Mouse (Mus musculus): ENCODE data around the gene Fbln7. TPM values are rescaled to one million over a fixed set of nuclear protein-coding genes. Genes with fewer than 3 reads are reported as not detected.

Fbln7 gene
- polyA plus RNA-seq, 2 experiments: 8.9 to 15.0 TPM

DNA sequence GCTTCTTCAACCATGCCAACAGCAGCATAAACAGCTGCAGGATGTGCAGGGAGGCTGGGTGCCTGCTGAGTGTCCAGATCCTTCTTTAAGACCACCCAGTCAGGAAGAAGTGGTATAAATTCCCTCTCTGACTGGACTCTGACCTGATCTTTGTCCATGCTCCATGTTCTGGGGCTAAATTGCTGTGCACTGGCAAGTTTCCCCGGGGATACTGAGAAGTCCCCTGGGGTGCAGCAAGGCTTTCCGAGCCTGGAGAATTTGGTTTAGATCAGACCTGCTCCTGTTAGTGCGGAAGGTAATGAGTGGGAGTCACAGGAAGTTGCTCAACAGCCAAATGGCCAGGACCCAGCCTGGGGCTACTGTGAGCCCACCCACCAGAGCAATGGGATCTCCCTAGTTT lies 2.3 kb downstream of the Fbln7 start:
- DNase-seq (ENCODE audit: low spot score) (no peak), ATAC-seq (ENCODE audit: low FRiP score, low read depth) (no peak)
- Histone ChIP-seq H3K9me3 (ENCODE audit: control insufficient read depth, low read length) (no peaks in the 10 kb centered on the region), H3K27ac (replicated peaks; ENCODE audit: low read depth, low read length) (no peak overlapping the region), H3K27me3 (ENCODE audit: control insufficient read depth, insufficient read depth, low read length) (0 out of 2 replicates have a peak, but pooled peaks cover 7% of the 10 kb centered on the region), H3K4me2 (replicated peaks; ENCODE audit: low read depth, low read length, severe bottlenecking) (no peak overlapping the region), H3K36me3 (ENCODE audit: control insufficient read depth, insufficient read depth, low read length) (no peaks in the 10 kb centered on the region), H3K4me3 (replicated peaks; ENCODE audit: low read length) (no peak overlapping the region), H3K4me1 (ENCODE audit: control insufficient read depth, insufficient read depth, low read length) (no peaks in the 10 kb centered on the region), H3K9ac (ENCODE audit: low read depth, low read length, severe bottlenecking) (no peak overlapping the region)
- TF ChIP-seq POLR2A (IDR thresholded peaks at IDR 0.05; ENCODE audit: borderline replicate concordance, extremely low read depth, insufficient read depth, insufficient read length): no peak
- 24% methylated on average over 3 of the region's 3 CpGs for WGBS

DNA sequence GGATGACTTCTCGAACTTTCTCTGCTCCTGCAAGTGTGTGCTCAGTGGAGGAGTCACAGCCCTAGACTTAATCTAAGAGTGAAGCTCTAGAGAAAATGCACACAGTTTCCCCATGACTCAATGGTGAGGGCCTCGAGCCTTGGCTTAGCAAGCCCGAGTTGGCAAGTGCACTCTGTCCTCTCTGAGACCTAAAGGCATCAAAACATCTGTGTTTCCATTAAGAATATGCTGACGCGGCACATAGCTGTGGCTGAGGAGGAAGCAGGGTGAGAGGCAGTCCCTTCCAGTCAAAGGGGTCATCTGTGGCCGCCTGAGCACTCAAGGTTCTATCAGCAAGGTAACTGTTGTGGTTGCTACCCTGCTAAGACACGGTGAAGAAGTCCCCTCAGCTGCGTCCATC lies 8.9 kb downstream of the Fbln7 start:
- no peaks in the 10 kb centered on the region for H3K9me3 ChIP-seq (ENCODE audit: control insufficient read depth, low read length)
- H3K4me2 ChIP-seq (replicated peaks; ENCODE audit: low read depth, low read length, severe bottlenecking): no peak overlapping the region
- no peak overlapping the region for H3K9ac ChIP-seq (ENCODE audit: low read depth, low read length, severe bottlenecking)
- ATAC-seq (ENCODE audit: low FRiP score, low read depth): no peak
- H3K4me1 ChIP-seq (ENCODE audit: control insufficient read depth, insufficient read depth, low read length): no peaks in the 10 kb centered on the region
- no peaks in the 10 kb centered on the region for H3K27me3 ChIP-seq (ENCODE audit: control insufficient read depth, insufficient read depth, low read length)
- H3K4me3 ChIP-seq (replicated peaks; ENCODE audit: low read length): no peak overlapping the region
- DNase-seq (ENCODE audit: low spot score): no peak
- no peak for TF ChIP-seq POLR2A (IDR thresholded peaks at IDR 0.05; ENCODE audit: borderline replicate concordance, extremely low read depth, insufficient read depth, insufficient read length)
- no peak overlapping the region for H3K27ac ChIP-seq (replicated peaks; ENCODE audit: low read depth, low read length)
- 74% methylated on average over 8 of the region's 8 CpGs for WGBS
- H3K36me3 ChIP-seq (ENCODE audit: control insufficient read depth, insufficient read depth, low read length): no peaks in the 10 kb centered on the region

- ATAC-seq (ENCODE audit: low FRiP score, low read depth) (no peak), DNase-seq (ENCODE audit: low spot score) (no peak)
- no peak for TF ChIP-seq POLR2A (IDR thresholded peaks at IDR 0.05; ENCODE audit: borderline replicate concordance, extremely low read depth, insufficient read depth, insufficient read length)
- Histone ChIP-seq H3K4me3 (replicated peaks; ENCODE audit: low read length) (no peak overlapping the region), H3K27ac (replicated peaks; ENCODE audit: low read depth, low read length) (no peak overlapping the region), H3K9me3 (ENCODE audit: control insufficient read depth, low read length) (no peaks in the 10 kb centered on the region), H3K4me1 (ENCODE audit: control insufficient read depth, insufficient read depth, low read length) (no peaks in the 10 kb centered on the region), H3K27me3 (ENCODE audit: control insufficient read depth, insufficient read depth, low read length) (no peaks in the 10 kb centered on the region), H3K4me2 (replicated peaks; ENCODE audit: low read depth, low read length, severe bottlenecking) (no peak overlapping the region), H3K9ac (ENCODE audit: low read depth, low read length, severe bottlenecking) (no peak overlapping the region), H3K36me3 (ENCODE audit: control insufficient read depth, insufficient read depth, low read length) (no peaks in the 10 kb centered on the region)
- 86% methylated on average over 9 of the region's 9 CpGs for WGBS
Observed at GRCm38 (mm10) chr2:128872256-128872655, 9.5 kb downstream of the Fbln7 start.

- no peaks in the 10 kb centered on the region for H3K4me1 ChIP-seq (ENCODE audit: control insufficient read depth, insufficient read depth, low read length)
- no peak overlapping the region for H3K27ac ChIP-seq (replicated peaks; ENCODE audit: low read depth, low read length)
- TF ChIP-seq POLR2A (IDR thresholded peaks at IDR 0.05; ENCODE audit: borderline replicate concordance, extremely low read depth, insufficient read depth, insufficient read length): no peak
- no peak overlapping the region for H3K4me3 ChIP-seq (replicated peaks; ENCODE audit: low read length)
- H3K4me2 ChIP-seq (replicated peaks; ENCODE audit: low read depth, low read length, severe bottlenecking): no peak overlapping the region
- ATAC-seq (ENCODE audit: low FRiP score, low read depth) (no peak), DNase-seq (ENCODE audit: low spot score) (no peak)
- H3K9me3 ChIP-seq (ENCODE audit: control insufficient read depth, low read length): no peaks in the 10 kb centered on the region
- no peaks in the 10 kb centered on the region for H3K27me3 ChIP-seq (ENCODE audit: control insufficient read depth, insufficient read depth, low read length)
- no peaks in the 10 kb centered on the region for H3K36me3 ChIP-seq (ENCODE audit: control insufficient read depth, insufficient read depth, low read length)
- 83% methylated on average over 8 of the region's 8 CpGs for WGBS
- H3K9ac ChIP-seq (ENCODE audit: low read depth, low read length, severe bottlenecking): no peak overlapping the region
Observed at GRCm38 (mm10) chr2:128875526-128875925, 12.7 kb downstream of the Fbln7 start.

DNA sequence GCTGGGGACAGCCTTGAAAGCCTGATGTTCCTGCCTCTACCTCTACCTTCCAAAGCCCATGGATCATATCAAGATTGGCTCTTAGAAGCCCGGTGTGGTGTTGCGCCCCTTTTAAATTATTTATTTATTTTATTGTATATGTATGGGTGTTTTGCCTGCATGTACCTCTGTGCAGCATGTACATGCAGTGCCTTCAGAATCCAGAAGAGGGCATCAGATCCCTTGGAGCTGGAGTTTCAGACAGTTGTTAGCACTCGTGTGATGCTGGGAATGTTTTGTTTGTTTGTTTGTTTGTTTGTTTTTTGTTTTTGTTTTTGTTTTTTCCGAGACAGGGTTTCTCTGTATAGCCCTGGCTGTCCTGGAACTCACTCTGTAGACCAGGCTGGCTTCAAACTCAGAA lies 18.5 kb downstream of the Fbln7 start:
- no peak overlapping the region for H3K4me3 ChIP-seq (replicated peaks; ENCODE audit: low read length)

More for the DNA sequence above, 18.5 kb downstream of the Fbln7 start:
- no peak overlapping the region for H3K9ac ChIP-seq (ENCODE audit: low read depth, low read length, severe bottlenecking)
- WGBS: 75% methylated on average over 4 of the region's 4 CpGs
- H3K27ac ChIP-seq (replicated peaks; ENCODE audit: low read depth, low read length): no peak overlapping the region
- ATAC-seq (ENCODE audit: low FRiP score, low read depth) (no peak), DNase-seq (ENCODE audit: low spot score) (no peak)
- H3K36me3 ChIP-seq (ENCODE audit: control insufficient read depth, insufficient read depth, low read length): no peaks in the 10 kb centered on the region
- TF ChIP-seq POLR2A (IDR thresholded peaks at IDR 0.05; ENCODE audit: borderline replicate concordance, extremely low read depth, insufficient read depth, insufficient read length): no peak
- no peaks in the 10 kb centered on the region for H3K9me3 ChIP-seq (ENCODE audit: control insufficient read depth, low read length)
- H3K4me1 ChIP-seq (ENCODE audit: control insufficient read depth, insufficient read depth, low read length): no peaks in the 10 kb centered on the region
- no peaks in the 10 kb centered on the region for H3K27me3 ChIP-seq (ENCODE audit: control insufficient read depth, insufficient read depth, low read length)
- H3K4me2 ChIP-seq (replicated peaks; ENCODE audit: low read depth, low read length, severe bottlenecking): no peak overlapping the region
